Mouse (Mus musculus) kidney, postnatal 10 days (tissue): ENCODE measurements around the gene B830017H08Rik.

ENCODE experiments used
- DNase-seq: peaks from one replicate; pipeline ENCODE4 v3.0.0; 2021; ENCODE audit warnings: mixed read lengths

B830017H08Rik gene

DNA sequence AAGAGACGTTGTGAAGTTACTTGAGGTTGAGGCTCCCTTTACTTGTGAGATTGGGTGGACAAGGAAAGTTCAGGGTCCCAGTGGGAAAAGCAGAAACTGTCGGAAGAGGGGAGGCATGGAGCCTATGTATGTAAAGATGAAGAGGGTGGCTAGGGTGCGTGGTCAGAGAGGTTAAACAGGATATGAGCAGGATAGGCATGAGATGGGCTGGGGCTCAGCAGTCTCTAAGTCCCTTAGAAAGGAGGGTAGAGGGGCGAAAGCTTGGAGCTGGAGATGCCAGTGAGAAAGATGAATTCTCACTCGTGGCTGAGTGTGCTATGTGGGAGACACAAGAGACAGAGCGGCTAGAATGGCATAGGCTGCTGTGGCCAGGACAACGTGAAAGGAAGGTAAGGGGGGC lies at the start of gene B830017H08Rik:
Gene B830017H08Rik (plus strand): TSS at position 301 of the 400 bp plus-strand sequence.
- no peak for DNase-seq

DNA sequence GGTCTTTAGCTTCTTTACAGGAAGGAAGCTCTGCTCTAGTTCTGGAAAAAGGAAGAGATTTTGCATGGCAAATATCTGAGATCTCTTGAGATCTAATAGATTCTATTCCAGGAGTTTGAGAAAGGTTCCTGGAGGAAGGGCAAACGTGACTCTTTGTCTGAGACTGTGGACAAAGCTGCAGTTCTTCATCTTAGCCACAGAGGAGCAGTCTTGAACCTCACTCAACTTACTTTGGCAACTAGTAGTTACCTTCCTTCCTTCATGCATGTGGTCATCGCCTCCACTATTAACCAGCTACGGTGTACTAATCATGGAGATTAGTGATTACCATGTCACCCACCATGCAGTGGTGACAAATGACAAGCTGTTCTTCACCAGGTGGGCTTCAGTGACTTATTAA lies 47.6 kb upstream of the B830017H08Rik start:
- no peak for DNase-seq

DNA sequence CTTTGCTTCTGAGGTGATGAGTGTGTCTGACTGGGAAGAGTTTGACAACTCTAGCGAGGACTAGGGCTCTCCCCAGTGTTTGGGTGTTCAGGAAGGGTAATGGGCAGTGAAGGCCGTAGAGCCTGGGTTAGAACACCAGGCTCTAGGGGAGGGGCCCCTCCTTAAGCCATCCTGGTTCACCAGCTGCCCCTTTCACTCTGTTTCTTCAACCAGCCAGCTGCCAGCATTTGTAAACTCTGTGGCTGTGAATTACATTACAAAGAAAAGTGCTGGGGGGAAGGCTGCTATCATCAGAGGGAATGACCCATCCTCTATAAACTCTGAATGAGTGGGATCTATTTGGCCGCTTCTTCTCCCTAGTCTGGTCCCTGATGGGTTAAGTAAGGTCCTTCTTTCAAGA lies 40.2 kb upstream of the B830017H08Rik start:
- DNase-seq: no peak

DNA sequence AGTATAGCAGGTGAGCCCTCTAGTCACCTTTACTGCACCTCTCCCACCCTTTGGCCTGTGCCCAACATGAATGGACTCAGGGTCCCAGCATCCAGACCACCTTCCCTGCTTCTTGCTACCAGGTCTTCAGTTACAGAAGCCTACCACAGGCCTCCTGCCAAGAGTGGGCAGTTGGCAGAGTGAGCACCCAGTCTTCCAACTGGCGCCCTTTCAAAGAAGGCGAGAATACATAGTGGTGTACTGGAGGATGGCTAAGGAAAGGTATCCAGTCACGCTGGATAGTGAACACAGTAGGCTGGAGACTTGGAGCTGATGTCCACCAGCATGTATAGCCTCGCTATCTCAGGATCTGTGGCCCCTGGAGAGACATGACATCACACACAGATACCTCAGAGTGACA lies 38.9 kb upstream of the B830017H08Rik start:
- DNase-seq: no peak

DNA sequence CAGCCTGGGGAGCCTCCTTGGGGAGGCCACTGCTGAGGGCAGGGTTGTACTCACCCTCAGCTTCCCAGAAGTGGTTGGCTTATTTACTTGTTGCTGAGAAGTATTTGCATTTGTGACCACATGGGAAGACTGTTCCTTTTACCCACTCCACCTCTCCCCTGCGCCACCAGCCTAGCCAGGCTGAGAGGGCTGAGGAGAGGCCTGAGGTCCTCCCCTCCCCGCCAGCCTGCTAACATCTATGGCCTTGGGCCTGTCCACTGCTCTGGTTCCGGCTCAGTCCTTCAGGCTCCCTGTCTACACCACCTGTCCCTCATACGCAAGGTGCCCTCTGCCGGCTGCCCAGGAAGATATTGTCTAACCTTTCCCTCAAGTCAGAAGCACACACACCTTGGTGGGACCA lies 37.3 kb upstream of the B830017H08Rik start:
- no peak for DNase-seq

DNA sequence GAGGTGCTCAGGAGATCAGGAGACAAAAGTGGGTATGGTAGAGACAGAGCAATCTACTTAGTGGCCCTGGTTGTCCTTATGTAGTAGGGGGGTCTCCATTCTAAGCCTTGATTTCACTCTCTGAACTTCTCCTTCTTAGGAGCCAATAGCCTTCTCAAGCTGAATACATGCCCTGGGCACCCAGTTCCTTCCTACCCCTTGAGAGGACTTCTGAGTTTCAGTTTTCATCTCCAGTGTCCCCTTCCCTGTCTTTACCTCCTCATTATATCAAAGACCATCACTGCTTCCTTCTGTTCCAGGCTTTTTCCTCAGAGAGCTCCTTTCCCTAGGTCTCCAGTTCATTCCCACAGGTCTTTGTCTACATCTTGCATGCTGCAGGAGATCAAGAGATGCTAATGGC lies 36.4 kb upstream of the B830017H08Rik start:
- DNase-seq: no peak

DNA sequence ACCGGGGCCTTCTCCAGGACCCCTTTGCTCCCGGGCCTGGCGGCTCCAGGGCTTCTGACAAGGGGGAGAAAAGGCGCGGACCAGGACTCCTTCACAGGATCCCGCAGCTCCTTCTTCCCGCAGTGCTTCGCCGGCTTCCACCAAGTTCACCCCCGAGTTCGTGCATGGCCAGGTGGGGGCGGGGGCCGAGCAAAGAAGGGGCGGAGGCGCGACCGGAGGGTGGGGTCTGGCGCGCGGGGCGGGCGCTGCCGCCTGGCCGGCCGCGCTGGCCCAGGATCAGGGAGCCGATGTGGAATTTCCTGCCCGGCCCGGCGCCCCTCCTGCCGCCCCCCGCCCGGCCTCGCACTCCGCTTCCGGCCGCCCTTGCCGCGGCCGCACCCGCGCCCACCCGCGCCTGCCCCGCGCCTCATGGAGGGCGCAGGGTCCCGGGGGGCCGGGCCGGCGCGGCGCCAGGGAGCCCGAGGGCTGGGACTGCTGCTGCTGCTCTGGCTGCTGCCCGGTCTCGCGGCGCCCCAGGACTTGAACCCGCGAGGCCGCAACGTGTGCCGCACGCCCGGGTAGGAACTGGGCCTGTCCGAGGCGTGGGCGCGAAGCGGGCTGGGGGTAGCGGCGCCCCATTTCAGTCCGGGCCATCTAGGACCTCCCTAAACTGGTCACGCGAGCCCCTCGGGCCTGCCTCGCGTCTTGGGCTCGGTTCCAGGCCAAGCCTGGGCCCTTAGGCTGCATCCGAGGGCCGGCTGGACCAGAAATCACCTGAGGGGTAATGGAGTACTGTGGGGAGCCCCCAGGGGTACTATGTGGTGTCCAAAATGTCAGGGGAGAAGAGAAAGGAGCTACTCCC lies 35.7 kb upstream of the B830017H08Rik start, which contains the start of gene Scarf2:
Gene Scarf2 (plus strand): TSS at position 312 of the 841 bp plus-strand sequence.
- peak; percentile 87 for DNase-seq

DNA sequence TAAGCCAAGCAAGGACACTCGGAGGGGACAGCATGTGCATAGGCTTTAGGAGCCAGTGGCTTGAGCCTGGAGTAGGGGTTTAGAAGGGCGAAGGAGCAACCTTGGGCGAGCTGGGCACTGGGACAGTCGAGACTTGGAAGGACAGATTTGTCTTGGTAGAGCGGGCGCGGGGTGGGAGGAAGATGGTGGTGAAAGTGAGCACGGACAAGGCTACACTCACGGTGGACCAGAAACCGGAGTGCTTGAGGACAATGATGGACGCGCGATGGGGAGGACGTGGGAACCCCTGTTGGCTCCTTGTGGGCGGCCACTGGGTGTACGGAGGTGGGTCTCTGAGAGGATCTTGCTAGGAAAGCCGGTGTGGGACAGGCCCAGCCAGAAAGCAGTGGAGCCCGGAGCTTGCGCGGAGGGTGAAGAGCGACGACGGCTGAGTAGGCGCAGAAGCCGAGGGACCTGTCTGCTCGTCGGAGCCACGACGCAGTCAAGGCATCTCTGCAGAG lies 35.1 kb upstream of the B830017H08Rik start:
- DNase-seq: no peak

DNA sequence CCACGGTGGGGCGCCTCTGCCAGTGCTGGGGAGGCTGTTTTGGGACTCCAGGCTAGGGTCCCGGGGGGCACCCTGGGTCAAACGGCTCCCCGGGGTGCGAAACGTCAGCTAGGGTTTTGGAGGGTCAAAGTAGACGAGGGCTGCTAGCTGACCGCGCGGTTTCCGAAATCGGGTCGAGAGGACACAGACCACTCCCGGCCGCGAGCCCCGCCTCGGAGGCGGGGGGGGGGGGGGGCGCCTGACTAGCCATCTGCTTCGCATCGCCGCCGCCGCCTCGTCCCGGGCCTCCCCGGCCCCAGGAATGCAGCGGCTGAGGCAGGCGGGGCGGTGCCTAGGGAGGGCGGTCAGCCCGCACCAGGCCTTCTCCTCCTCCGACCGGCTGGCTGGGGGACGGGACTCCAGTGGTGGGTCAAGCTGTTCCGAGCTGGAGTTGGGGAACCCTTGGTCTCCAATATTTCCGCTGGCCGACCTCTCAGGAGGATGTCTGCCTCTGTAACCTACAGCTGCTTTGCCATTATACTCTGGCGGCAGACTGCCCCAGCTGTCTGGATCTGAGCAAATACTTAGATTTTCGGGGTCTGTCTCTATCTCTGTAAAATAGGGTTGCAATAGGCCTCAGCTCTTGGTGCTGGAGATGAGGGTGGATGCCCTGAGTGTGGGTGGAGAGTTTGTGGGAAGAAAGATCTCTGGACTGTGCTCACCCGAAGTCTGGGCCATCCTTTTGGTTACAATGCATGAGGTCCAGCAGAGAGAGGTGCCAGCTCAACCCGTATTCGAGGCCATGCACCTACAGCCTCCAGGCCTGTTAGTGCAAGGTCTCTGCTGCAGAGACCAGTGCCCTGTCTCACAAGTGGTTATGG lies 34.4 kb upstream of the B830017H08Rik start:
- DNase-seq: peak; percentile 90

DNA sequence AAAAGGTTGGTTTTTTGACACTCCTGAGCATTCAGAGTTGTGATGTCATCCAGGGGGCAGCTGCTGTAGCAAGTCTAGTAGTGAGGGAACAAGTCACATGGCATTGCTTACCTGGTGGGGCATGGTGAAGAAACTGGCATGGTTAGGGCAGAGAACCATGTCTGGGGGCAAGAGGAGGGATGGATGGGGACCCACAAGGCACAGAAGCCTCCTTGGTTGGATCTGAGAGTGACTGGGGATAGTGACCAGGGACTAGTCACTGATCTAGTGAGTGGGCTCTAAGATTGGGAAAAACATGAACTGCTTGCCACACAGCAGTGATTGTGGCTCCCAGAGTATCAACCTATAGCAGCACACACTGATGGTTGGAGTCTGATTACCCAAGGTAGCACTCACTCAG lies 33.3 kb upstream of the B830017H08Rik start:
- DNase-seq: no peak

DNA sequence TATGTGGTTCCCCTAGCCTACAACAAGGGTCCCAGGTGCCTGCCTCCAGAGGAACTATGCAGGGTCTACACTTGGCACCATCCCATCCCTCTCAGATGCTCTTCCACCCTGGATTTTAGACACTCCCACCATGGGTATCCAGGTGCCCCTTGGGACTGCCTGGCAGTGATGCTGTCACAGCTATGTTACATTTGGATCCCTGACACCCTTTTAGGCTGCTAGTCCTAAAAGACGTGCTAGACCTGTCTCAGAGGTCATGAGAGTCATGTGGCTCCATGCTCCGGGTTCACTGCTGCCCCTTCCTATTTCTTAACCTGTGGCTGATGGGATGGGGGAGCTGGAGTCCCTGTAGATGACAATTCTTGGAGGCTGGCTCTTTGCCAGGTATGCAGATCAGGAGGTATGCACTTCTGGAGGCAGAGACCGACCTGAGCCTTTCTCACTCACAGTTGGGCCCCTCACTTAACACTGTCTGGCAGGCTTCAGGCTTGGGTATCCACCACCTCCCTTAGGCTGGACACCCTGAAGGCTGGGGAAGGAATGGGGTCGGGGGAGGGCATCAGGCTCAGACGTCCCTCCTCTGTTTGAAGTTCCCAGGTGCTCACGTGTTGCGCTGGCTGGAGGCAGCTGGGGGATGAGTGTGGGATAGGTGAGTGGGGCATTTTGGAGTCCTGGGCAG lies 31.0 kb upstream of the B830017H08Rik start:
- DNase-seq: peak; percentile 50

DNA sequence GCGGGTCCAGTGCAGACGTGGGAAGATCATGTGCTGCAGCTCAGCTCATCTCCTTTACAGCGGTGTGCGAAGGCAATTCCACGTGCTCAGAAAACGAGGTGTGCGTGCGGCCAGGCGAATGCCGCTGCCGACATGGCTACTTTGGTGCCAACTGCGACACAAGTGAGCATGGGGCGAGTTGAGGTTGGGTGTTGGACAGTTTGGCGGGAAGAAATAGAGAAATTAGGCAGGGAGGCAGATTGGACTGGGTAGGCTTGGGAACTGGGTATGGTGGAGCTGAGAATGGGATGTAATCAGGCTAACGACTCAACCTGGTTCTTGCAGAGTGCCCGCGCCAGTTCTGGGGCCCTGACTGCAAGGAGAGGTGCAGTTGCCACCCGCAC lies 30.5 kb upstream of the B830017H08Rik start:
- no peak for DNase-seq

DNA sequence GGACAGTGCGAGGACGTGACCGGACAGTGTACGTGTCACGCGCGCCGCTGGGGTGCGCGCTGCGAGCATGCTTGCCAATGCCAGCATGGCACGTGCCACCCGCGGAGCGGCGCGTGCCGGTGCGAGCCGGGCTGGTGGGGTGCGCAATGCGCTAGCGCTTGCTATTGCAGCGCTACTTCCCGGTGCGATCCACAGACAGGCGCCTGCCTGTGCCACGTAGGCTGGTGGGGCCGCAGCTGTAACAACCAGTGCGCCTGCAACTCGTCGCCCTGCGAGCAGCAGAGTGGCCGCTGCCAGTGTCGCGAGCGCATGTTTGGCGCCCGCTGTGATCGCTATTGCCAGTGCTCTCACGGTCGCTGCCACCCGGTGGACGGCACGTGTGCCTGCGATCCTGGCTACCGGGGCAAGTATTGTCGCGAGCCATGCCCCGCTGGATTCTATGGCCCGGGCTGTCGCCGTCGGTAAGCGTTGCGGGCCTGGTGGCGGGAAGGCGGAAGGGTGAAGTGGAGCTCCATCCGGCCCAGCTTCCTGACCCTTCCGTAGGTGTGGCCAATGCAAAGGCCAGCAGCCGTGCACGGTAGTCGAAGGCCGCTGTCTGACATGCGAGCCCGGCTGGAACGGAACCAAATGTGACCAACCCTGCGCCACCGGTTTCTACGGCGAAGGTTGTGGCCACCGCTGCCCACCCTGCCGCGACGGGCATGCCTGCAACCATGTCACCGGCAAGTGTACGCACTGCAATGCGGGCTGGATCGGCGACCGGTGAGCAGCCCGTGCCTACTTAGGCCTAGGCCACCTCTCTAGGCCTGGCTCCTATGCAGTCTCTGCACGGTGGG lies 29.9 kb upstream of the B830017H08Rik start:
- DNase-seq: peak; percentile 62

DNA sequence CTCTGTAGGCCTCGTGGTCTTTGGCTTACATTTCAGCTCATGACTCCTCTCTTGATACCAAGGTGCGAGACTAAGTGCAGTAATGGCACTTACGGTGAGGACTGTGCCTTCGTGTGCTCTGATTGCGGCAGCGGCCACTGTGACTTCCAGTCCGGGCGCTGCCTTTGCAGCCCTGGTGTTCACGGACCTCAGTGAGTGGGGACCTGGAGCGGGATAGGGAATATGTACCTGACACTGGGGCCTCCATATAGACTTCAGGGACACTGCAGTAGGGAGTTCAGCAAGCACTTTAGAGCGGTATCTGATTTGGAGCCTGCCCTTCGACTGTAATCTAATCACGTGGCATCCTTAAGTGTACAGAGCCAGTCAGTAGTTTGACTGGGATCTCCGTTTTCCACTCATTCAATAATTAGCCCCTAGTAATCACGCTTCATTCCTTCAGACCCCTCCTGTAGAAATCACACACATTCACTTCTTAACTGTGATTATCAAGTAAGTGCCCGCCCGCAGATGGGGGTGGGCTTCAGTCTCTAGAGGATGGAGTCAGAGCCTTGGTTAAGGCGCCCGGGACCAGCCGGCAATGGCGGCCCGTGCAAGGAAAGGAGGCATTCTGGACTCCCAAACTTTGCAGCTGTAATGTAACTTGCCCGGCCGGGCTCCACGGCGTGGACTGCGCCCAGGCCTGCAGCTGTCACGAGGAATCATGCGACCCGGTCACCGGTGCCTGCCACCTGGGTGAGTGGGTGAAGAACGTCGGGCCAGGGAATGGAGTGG lies 29.1 kb upstream of the B830017H08Rik start:
- DNase-seq: no peak

DNA sequence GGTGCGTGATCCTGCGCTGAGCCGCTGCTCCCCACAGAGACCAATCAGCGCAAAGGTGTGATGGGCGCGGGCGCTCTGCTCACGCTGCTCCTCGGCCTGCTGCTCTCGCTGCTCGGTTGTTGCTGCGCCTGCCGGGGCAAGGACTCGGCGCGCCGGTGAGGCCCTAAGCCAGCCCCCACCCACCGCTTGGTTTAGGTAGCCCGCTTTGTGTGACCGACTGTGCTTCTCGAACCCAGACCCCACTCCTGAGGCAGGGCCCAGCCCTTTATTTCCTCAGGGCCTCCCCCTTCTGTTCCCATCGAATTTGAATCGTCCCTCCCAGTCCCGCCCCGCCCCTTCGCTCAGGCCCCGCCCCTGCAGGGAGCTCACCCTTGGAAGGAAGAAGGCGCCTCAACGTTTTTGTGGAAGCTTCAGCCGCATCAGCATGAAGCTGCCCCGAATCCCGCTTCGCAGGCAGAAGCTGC lies 28.4 kb upstream of the B830017H08Rik start:
- peak; percentile 68 for DNase-seq

DNA sequence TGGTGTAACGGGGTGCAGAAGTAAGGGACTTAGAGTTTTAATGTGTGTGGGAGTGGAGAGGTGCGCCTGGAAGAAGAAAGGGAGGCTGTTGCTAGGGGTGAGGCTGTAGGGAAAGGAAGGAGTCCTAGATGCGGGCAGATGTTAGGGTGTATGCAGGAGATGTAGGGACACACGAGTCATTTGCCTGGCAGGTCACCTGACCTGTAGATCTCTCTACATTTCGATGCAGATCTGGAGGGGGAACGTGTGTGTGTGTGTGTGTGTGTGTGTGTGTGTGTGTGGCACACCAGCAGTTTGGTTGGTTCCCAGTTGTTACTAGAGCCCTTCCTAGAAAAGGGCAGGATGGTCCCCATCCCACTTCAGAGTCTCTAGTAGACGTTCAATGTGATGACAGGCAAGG lies 27.9 kb upstream of the B830017H08Rik start:
- DNase-seq: no peak

DNA sequence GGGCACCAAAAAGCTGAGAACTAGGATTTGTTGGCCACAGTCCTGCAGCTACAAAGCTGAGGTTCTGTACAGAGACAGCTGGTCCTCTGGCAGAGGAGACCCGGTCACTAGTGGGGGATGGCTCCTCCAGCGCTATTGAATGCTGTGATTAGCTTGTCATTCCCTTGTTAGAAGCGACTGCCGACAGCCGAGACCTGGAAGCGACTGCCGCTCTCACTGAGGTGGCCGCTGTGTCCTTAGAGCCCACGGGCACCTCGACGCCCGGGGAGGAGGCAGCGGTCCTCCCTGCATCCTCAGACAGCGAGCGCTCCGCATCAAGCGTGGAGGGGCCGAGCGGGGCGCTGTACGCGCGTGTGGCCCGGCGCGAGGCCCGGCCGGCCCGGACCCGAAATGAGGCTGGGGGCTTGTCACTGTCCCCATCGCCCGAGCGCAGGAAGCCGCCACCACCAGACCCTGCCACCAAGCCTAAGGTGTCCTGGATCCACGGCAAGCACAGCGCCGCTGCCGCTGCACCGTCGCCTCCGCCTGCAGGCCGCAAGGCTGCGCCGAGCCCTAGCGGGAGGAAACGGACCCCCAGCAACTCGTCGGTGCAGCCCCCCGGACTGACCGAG lies 26.2 kb upstream of the B830017H08Rik start:
- peak; percentile 60 for DNase-seq

DNA sequence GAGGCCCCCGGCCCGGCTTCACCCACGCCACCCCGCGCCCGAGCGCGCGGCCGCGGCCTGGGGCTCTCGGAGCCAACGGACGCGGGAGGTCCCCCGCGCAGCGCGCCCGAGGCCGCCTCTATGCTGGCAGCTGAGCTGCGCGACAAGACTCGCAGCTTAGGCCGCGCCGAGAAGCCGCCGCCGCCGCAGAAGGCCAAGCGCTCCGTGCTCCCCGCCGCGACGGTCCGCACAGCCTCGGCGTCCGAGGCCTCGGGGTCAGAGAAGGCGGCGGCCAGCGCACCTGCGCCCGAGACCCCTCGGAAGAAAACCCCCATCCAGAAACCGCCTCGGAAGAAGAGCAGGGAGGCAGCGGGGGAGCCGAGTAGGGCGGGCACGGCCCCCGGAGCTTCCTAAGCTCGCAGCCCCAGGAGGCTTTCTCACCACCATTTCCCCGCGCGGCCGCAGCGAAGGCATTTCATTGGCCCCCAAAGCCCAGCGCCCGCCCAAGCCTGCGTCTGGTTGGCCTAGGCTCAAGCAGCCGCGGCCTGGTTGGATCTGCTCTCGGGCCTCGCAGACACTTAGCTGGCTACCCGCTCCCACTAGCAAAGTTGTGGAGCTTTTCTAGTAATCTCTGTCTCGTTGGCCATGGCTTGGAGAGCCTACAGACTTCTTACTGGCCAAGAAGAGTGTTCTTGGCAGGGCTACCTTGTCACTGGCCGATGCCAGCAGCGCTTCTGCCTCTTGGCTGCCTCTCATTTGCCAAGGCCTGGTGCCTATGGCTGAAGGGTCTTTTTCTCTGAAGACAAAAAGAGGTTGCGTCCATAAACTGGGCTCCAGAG lies 25.5 kb upstream of the B830017H08Rik start:
- peak; percentile 90 for DNase-seq

DNA sequence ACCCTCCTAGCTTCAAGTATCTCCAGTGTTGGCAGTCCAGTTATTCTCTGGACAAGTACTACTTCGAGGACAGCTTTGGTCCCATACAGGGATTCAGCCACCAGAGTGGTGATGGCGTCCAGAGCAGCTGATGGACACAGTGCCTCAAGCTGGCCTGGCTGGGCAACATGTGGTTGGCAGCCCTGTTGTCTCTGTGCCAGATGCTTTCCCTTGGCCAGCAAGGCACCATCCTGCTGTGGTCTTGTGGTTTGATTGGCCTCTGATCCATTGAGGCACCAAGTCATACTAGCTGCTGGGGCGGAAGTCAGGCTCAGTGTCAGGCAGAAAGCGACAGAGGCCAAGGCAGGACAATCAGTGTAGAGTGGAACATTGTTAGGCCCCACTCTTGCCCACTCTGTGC lies 23.8 kb upstream of the B830017H08Rik start:
- no peak for DNase-seq

DNA sequence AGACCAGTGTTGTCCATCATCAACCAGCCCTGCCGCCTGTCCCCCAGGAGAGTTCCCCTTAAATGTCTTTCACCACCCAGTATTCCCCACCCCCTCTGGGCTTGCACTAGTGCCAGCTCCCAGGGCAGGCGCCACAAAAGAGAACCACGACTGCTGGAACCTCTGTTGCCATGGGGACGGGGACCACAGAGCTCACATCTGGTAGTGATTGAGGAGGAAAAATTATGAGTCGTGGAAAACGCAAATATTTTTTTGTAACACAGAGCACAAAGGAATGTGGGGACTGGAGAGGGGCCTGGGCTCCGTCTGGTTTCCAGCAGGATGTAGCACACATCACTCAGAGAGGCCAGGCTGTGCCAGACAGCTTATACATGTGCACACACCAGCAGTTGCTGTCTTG lies 23.2 kb upstream of the B830017H08Rik start:
- DNase-seq: peak; percentile 81
